Mouse (Mus musculus) liver, embryonic 11.5 days (tissue): ENCODE data around the gene Plscr4. TPM values are rescaled to one million over a fixed set of nuclear protein-coding genes. Genes with fewer than 3 reads are reported as not detected.

Experiments
- ATAC-seq: fragments of 200-750 bp; cut with Nextera tagmentation; replicated peaks from 2 replicates; pipeline ENCODE4 v1.8.0; 2017; ENCODE audit warnings: moderate number of reproducible peaks, mild to moderate bottlenecking, moderate TSS enrichment, moderate library complexity; ENCODE audit not compliant: low FRiP score
- DNase-seq: peaks from one replicate; pipeline ENCODE4 v3.0.0-alpha.2; 2017; ENCODE audit warnings: low spot score
- H3K27ac ChIP-seq: fragments of 300-500 bp; sonication (generic); 2 replicates; pipeline ENCODE4 v1.5.1; 2014; ENCODE audit warnings: mild to moderate bottlenecking, low read depth, low read length, control low read depth
- H3K27me3 ChIP-seq: fragments of 300-500 bp; sonication (generic); replicated peaks from 2 replicates; pipeline ENCODE4 v1.6.1; 2014; ENCODE audit warnings: low read length, mixed read lengths; ENCODE audit not compliant: control insufficient read depth, insufficient read depth
- H3K36me3 ChIP-seq: fragments of 300-500 bp; sonication (generic); 2 replicates; pipeline ENCODE4 v1.6.1; 2014; ENCODE audit warnings: mild to moderate bottlenecking, low read length, moderate library complexity, mixed read lengths; ENCODE audit not compliant: control insufficient read depth, insufficient read depth
- H3K4me1 ChIP-seq: fragments of 300-500 bp; sonication (generic); replicated peaks from 2 replicates; pipeline ENCODE4 v1.6.1; 2014; ENCODE audit warnings: low read length, mixed read lengths; ENCODE audit not compliant: control insufficient read depth, insufficient read depth
- H3K4me2 ChIP-seq: fragments of 300-500 bp; sonication (generic); 2 replicates; pipeline ENCODE4 v1.6.1; 2014; ENCODE audit warnings: mild to moderate bottlenecking, control low read depth, moderate library complexity
- H3K4me3 ChIP-seq: fragments of 300-500 bp; sonication (generic); 2 replicates; pipeline ENCODE4 v1.5.1; 2014; ENCODE audit warnings: low read depth, low read length, control low read depth
- H3K9ac ChIP-seq: fragments of 300-500 bp; sonication (generic); 2 replicates; pipeline ENCODE4 v1.6.1; 2014; ENCODE audit warnings: low read depth, low read length, control low read depth
- H3K9me3 ChIP-seq: fragments of 300-500 bp; sonication (generic); 2 replicates; pipeline ENCODE4 v1.6.1; 2016; ENCODE audit warnings: low read length, inconsistent platforms, mixed read lengths; ENCODE audit not compliant: control insufficient read depth
- WGBS: fragments of 180-500 bp; shearing (Covaris S2); extraction: QIAGEN DNeasy Blood & Tissue Kit; methylation state at CpG from one replicate; pipeline ENCODE4 v1.1.7; 2014; 5-methylcytosine and 5-hydroxymethylcytosine counted together
- polyA plus RNA-seq: library from polyadenylated mRNA; unstranded; fragments of >200 nt; fragmentation: Nextera tagmentation; extraction: Ambion mirVana; gene quantifications from 2 replicates; pipeline ENCODE4 v1.2.1, GENCODE M21; 2014

The Plscr4 gene
- polyA plus RNA-seq, 1 experiment from 2014 or later: 0.77 TPM

- Histone ChIP-seq H3K27me3 (no peaks in the 10 kb centered on the region), H3K27ac (no peak overlapping the region), H3K4me2 (no peak overlapping the region), H3K9me3 (no peaks in the 10 kb centered on the region), H3K36me3 (no peaks in the 10 kb centered on the region), H3K4me1 (no peaks in the 10 kb centered on the region), H3K4me3 (no peak overlapping the region), H3K9ac (no peak overlapping the region)
- DNase-seq: no peak
- 89% methylated on average over 3 of the region's 3 CpGs for WGBS
- no peak for ATAC-seq
These were observed 33.1 kb downstream of the Plscr4 start for GRCm38 (mm10) chr9:92490319-92490718.

GRCm38 (mm10) chr9:92491274-92491673, 34.1 kb downstream of the Plscr4 start:
- ATAC-seq (no peak), DNase-seq (no peak)
- Histone ChIP-seq H3K4me2 (no peak overlapping the region), H3K27ac (no peak overlapping the region), H3K9ac (no peak overlapping the region), H3K4me3 (no peak overlapping the region), H3K27me3 (no peaks in the 10 kb centered on the region), H3K9me3 (no peaks in the 10 kb centered on the region), H3K4me1 (no peaks in the 10 kb centered on the region), H3K36me3 (no peaks in the 10 kb centered on the region)
- 68% methylated on average over 2 of the region's 2 CpGs for WGBS

- Histone ChIP-seq H3K4me1 (no peaks in the 10 kb centered on the region), H3K27ac (no peak overlapping the region), H3K9me3 (no peaks in the 10 kb centered on the region), H3K36me3 (no peaks in the 10 kb centered on the region), H3K9ac (no peak overlapping the region), H3K4me2 (no peak overlapping the region), H3K4me3 (no peak overlapping the region), H3K27me3 (no peaks in the 10 kb centered on the region)
- DNase-seq: peak; percentile 65
- 50% methylated on average over 12 of the region's 12 CpGs for WGBS
- peak; percentile 49; the same call in 1 of the 2 replicates for ATAC-seq
These were observed 42.7 kb downstream of the Plscr4 start for GRCm38 (mm10) chr9:92499710-92500410.

- Histone ChIP-seq H3K4me1 (no peaks in the 10 kb centered on the region), H3K4me2 (no peak overlapping the region), H3K9me3 (no peaks in the 10 kb centered on the region), H3K27me3 (no peaks in the 10 kb centered on the region), H3K36me3 (no peaks in the 10 kb centered on the region), H3K9ac (no peak overlapping the region), H3K4me3 (no peak overlapping the region), H3K27ac (no peak overlapping the region)
- no peak for ATAC-seq
- no peak for DNase-seq
- 66% methylated on average over 3 of the region's 3 CpGs for WGBS
These were observed 47.1 kb downstream of the Plscr4 start for GRCm38 (mm10) chr9:92504256-92504655.

- no peak for DNase-seq
These were observed 47.7 kb downstream of the Plscr4 start for GRCm38 (mm10) chr9:92504889-92505288.

GRCm38 (mm10) chr9:92511696-92512095, 54.5 kb downstream of the Plscr4 start:
- H3K4me1 ChIP-seq: no peaks in the 10 kb centered on the region
- H3K27ac ChIP-seq: no peak overlapping the region
- no peaks in the 10 kb centered on the region for H3K36me3 ChIP-seq
- no peaks in the 10 kb centered on the region for H3K27me3 ChIP-seq
- no peak overlapping the region for H3K4me3 ChIP-seq
- H3K4me2 ChIP-seq: no peak overlapping the region
- no peaks in the 10 kb centered on the region for H3K9me3 ChIP-seq
- no peak overlapping the region for H3K9ac ChIP-seq
- DNase-seq (no peak), ATAC-seq (no peak)

More at GRCm38 (mm10) chr9:92504889-92505288, 47.7 kb downstream of the Plscr4 start:
- H3K4me3 ChIP-seq: no peak overlapping the region
- no peak for ATAC-seq
- H3K9me3 ChIP-seq: no peaks in the 10 kb centered on the region
- 56% methylated on average over 1 of the region's 1 CpGs for WGBS
- H3K27ac ChIP-seq: no peak overlapping the region
- no peaks in the 10 kb centered on the region for H3K36me3 ChIP-seq
- H3K4me2 ChIP-seq: no peak overlapping the region
- H3K27me3 ChIP-seq: no peaks in the 10 kb centered on the region
- no peaks in the 10 kb centered on the region for H3K4me1 ChIP-seq
- H3K9ac ChIP-seq: no peak overlapping the region

GRCm38 (mm10) chr9:92517036-92517435, 59.9 kb downstream of the Plscr4 start:
- ATAC-seq: no peak
- Histone ChIP-seq H3K27ac (no peak overlapping the region), H3K9ac (no peak overlapping the region), H3K4me3 (no peak overlapping the region), H3K9me3 (peaks cover 3% of the 10 kb centered on the region; the same call in 1 of the 2 replicates), H3K4me2 (no peak overlapping the region), H3K4me1 (no peaks in the 10 kb centered on the region), H3K27me3 (no peaks in the 10 kb centered on the region), H3K36me3 (no peaks in the 10 kb centered on the region)
- 90% methylated on average over 12 of the region's 12 CpGs for WGBS
- DNase-seq: no peak

- DNase-seq (no peak), ATAC-seq (no peak)
- Histone ChIP-seq H3K4me1 (no peaks in the 10 kb centered on the region), H3K4me3 (no peak overlapping the region), H3K9me3 (peaks cover 3% of the 10 kb centered on the region; the same call in 1 of the 2 replicates), H3K4me2 (no peak overlapping the region), H3K36me3 (no peaks in the 10 kb centered on the region; the same call in 1 of the 2 replicates), H3K27me3 (no peaks in the 10 kb centered on the region), H3K27ac (no peak overlapping the region), H3K9ac (no peak overlapping the region)
- WGBS: 86% methylated on average over 10 of the region's 10 CpGs
These were observed 63.6 kb downstream of the Plscr4 start for GRCm38 (mm10) chr9:92520751-92521150.

GRCm38 (mm10) chr9:92524506-92524905, 67.3 kb downstream of the Plscr4 start:
- no peak for ATAC-seq
- DNase-seq: no peak
- no peaks in the 10 kb centered on the region for H3K4me1 ChIP-seq
- H3K9me3 ChIP-seq: no peaks in the 10 kb centered on the region
- no peak overlapping the region for H3K4me3 ChIP-seq
- no peaks in the 10 kb centered on the region; the same call in 1 of the 2 replicates for H3K36me3 ChIP-seq
- H3K27ac ChIP-seq: no peak overlapping the region
- H3K4me2 ChIP-seq: no peak overlapping the region
- no peak overlapping the region for H3K9ac ChIP-seq
- no peaks in the 10 kb centered on the region for H3K27me3 ChIP-seq
- 76% methylated on average over 4 of the region's 4 CpGs for WGBS
